Mouse (Mus musculus): Measurements from ENCODE around the gene Abca3. TPM values are rescaled to one million over a fixed set of nuclear protein-coding genes. Genes with fewer than 3 reads are reported as not detected.

Gene Abca3
- polyA plus RNA-seq, 1 experiment from 2014 or later, result 11.9 TPM

DNA sequence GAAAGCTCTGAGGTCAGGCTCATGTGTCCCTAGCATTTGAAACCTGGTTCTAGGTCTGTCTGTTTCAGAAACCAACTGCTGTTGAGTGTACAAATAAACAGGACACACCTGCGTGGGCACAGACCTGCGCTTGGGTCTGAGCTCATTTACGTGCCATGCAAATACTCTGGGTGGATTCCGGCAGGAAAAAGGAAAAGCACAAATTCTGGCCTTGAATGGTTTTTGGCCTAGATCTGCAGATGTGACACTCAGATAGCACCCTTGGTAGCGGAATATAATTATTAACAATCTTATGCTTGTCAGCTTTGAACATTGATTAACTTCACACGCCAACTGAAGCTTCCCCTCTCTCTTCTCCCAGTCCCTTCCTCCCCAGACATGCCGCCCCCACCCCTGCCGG, 3.5 kb downstream of the Abca3 start:
- Histone ChIP-seq H3K4me3 (replicated peaks) (no peak overlapping the region), H3K27me3 (replicated peaks) (0 out of 2 replicates have a peak, but pooled peaks cover 7% of the 10 kb centered on the region), H3K4me2 (no peak overlapping the region), H3K36me3 (no peaks in the 10 kb centered on the region), H3K4me1 (peaks cover 15% of the 10 kb centered on the region; the same call in 1 of the 2 replicates), H3K9ac (no peak overlapping the region), H3K27ac (no peak overlapping the region), H3K9me3 (no peaks in the 10 kb centered on the region)
- 83% methylated on average over 8 of the region's 8 CpGs for WGBS
- ATAC-seq (ENCODE audit: insufficient read depth, low FRiP score, low read depth), result no peak

DNA sequence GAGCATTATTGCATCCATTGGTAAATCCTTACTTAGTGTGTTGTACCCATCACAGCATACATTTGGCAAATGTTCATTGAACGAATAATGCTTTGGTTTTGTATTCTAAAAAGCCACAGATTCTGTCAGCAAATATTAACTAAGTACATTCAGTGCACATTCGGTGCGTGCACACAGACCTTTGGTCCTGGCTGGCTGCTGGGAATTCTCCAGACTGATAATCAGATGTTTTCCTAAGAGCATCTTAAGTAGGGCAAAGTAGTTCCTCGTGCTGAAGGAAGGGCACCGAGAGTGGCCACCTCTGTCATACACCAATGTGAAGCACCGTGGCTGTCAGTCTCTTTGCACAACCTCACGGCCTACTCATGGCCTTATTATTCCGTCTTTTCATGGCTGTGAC, 7.3 kb downstream of the Abca3 start:
- Histone ChIP-seq H3K27ac (no peak overlapping the region), H3K27me3 (replicated peaks) (no peaks in the 10 kb centered on the region), H3K9ac (no peak overlapping the region), H3K4me3 (replicated peaks) (no peak overlapping the region), H3K4me2 (no peak overlapping the region), H3K36me3 (no peaks in the 10 kb centered on the region), H3K9me3 (no peaks in the 10 kb centered on the region), H3K4me1 (peaks cover 15% of the 10 kb centered on the region; the same call in 1 of the 2 replicates)
- ATAC-seq (ENCODE audit: insufficient read depth, low FRiP score, low read depth), result no peak
- WGBS, result 79% methylated on average over 8 of the region's 8 CpGs

DNA sequence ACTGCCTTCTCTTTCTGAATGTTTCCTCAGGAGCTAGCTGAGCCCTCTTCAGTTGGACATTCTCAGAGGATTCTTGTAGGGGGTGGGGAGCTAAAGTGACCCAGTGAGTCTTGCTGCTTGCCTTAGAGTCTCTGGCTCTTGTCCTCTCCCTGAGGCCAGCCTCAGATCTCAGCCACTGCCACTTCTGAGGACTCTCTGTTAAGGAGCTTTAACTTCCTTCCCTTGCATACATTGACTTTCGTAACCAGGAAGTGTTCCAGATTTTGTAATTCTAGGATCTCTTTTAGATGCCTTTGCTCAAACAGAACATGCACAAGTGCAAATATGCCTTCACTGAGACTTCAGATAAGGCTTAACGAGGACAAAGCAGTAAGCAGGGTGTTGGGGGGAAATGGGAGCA, 8.2 kb downstream of the Abca3 start:
- ATAC-seq (ENCODE audit: insufficient read depth, low FRiP score, low read depth), result peak; percentile 53
- WGBS, result 41% methylated on average over 2 of the region's 2 CpGs
- no peak overlapping the region for H3K4me2 ChIP-seq
- no peaks in the 10 kb centered on the region for H3K27me3 ChIP-seq (replicated peaks)
- H3K9ac ChIP-seq, result no peak overlapping the region
- H3K36me3 ChIP-seq, result no peaks in the 10 kb centered on the region
- H3K9me3 ChIP-seq, result no peaks in the 10 kb centered on the region
- no peak overlapping the region for H3K4me3 ChIP-seq (replicated peaks)
- peak overlapping the region; percentile 28; the same call in 1 of the 2 replicates for H3K27ac ChIP-seq
- peaks cover 15% of the 10 kb centered on the region; the same call in 1 of the 2 replicates for H3K4me1 ChIP-seq

DNA sequence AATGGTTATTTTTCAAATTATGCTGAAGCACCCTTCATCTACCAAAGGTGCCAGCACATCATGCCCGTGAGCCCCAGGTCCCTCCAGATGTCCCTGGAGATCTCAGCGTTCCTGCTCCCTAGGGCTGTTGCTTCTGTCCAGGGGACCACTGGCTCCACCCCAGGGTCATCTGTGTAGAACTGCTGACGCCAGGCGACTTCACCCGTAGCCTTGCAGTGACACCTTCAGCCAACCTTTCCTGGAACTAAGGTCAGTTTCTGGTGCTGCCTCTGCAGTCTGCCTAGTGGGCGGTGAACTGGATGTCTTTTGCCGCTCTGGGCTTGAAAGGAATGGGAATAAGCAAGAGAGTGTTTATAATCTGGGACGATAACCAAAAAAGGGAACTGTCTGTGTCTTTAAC, 9.1 kb downstream of the Abca3 start:
- H3K9me3 ChIP-seq, result no peaks in the 10 kb centered on the region
- no peak overlapping the region for H3K4me3 ChIP-seq (replicated peaks)
- no peaks in the 10 kb centered on the region for H3K36me3 ChIP-seq
- H3K27me3 ChIP-seq (replicated peaks), result no peaks in the 10 kb centered on the region
- 69% methylated on average over 8 of the region's 8 CpGs for WGBS
- ATAC-seq (ENCODE audit: insufficient read depth, low FRiP score, low read depth), result no peak
- H3K4me1 ChIP-seq, result peaks cover 15% of the 10 kb centered on the region; the same call in 1 of the 2 replicates
- no peak overlapping the region for H3K9ac ChIP-seq
- H3K27ac ChIP-seq, result no peak overlapping the region
- no peak overlapping the region for H3K4me2 ChIP-seq

DNA sequence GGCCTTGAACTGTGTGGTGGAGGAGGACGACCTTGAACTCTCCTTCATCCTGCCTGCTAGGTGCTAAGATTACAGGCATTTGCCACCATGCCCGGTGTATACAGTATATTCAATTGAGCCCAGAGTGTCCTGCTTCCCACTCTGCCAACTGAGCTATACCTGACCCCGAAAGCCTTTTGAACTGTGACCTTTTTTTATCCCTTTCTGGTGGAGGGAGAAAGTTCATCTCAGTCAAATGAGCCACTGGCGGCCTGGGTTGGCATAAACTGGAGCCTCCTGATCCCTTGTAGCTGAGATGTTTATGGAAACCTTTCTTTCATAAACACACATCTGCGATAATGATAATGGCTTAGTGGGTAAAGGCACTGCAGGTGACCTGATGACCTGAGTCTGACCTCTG, 9.5 kb downstream of the Abca3 start:
- WGBS, result 61% methylated on average over 5 of the region's 5 CpGs
- H3K4me3 ChIP-seq (replicated peaks), result no peak overlapping the region
- no peak for ATAC-seq (ENCODE audit: insufficient read depth, low FRiP score, low read depth)

DNA sequence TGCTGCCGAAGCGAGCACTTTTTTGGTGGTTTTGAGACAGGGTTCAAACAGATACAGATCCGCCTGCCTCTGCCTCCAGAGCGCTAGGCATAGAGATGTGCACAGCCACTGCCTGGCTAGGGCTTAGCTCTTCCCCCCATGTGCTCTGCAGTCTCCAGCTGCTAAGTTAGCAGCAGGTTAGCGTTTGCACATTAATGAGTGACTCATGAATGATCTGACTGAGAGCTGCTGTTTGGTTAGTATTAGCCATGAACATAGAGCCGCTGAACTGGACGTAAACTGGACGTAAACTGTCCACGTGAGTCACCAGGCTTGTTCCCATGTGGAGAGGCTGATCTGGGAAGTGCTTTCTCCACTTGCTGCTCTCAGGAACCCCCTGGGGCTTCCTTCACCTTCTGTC, 10.8 kb downstream of the Abca3 start:
- Histone ChIP-seq H3K27ac (no peak overlapping the region), H3K4me1 (peaks cover 15% of the 10 kb centered on the region; the same call in 1 of the 2 replicates), H3K4me2 (no peak overlapping the region), H3K27me3 (replicated peaks) (no peaks in the 10 kb centered on the region), H3K36me3 (no peaks in the 10 kb centered on the region), H3K9me3 (no peaks in the 10 kb centered on the region), H3K9ac (no peak overlapping the region), H3K4me3 (replicated peaks) (no peak overlapping the region)
- ATAC-seq (ENCODE audit: insufficient read depth, low FRiP score, low read depth), result peak; percentile 65
- 63% methylated on average over 9 of the region's 9 CpGs for WGBS

More for the DNA sequence above, 9.5 kb downstream of the Abca3 start:
- Histone ChIP-seq H3K27ac (no peak overlapping the region), H3K27me3 (replicated peaks) (no peaks in the 10 kb centered on the region), H3K9me3 (no peaks in the 10 kb centered on the region), H3K9ac (no peak overlapping the region), H3K4me2 (no peak overlapping the region), H3K4me1 (peaks cover 15% of the 10 kb centered on the region; the same call in 1 of the 2 replicates), H3K36me3 (no peaks in the 10 kb centered on the region)

DNA sequence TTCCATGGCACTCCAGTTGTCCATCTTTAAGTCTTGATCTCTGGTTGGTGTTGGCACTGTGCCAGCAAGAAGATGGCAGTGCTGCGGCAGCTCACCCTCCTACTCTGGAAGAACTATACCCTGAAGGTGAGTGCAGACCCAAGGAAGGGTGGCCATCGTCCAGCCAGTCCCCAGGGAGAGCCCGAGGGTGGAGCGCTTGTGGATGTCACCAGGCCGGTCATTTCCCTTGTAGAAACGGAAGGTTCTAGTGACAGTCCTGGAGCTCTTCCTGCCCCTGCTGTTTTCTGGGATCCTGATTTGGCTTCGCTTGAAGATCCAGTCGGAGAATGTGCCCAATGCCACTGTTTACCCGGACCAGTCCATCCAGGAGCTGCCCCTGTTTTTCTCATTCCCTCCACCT, 12.7 kb downstream of the Abca3 start:
- 88% methylated on average over 9 of the region's 9 CpGs for WGBS
- peaks cover 15% of the 10 kb centered on the region; the same call in 1 of the 2 replicates for H3K4me1 ChIP-seq
- H3K36me3 ChIP-seq, result no peaks in the 10 kb centered on the region
- H3K27me3 ChIP-seq (replicated peaks), result no peaks in the 10 kb centered on the region
- H3K4me2 ChIP-seq, result no peak overlapping the region
- no peak overlapping the region for H3K9ac ChIP-seq
- H3K4me3 ChIP-seq (replicated peaks), result no peak overlapping the region
- H3K9me3 ChIP-seq, result no peaks in the 10 kb centered on the region
- no peak overlapping the region for H3K27ac ChIP-seq
- ATAC-seq (ENCODE audit: insufficient read depth, low FRiP score, low read depth), result no peak

DNA sequence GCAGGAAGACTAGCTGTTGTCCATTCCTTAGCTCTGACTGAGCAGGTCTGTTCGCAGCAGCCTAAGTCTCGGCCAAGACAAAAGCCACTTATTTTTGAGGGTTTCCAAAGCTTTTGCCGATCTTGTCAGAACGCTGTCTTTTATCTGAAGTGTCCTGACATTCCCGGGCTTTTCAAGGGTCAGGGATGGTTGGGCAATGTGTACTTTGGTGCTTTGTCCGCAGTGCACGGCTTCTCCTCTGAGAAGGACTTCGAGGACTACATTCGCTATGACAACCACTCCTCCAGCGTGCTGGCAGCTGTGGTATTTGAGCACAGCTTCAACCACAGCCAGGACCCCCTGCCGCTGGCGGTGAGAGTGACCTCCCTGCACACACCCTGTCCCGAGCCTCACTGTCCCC, 14.1 kb downstream of the Abca3 start:
- WGBS, result 67% methylated on average over 13 of the region's 13 CpGs
- Histone ChIP-seq H3K27me3 (replicated peaks) (no peaks in the 10 kb centered on the region), H3K4me1 (0 out of 2 replicates have a peak, but pooled peaks cover 6% of the 10 kb centered on the region), H3K9me3 (no peaks in the 10 kb centered on the region), H3K27ac (no peak overlapping the region), H3K9ac (no peak overlapping the region), H3K4me2 (no peak overlapping the region), H3K36me3 (no peaks in the 10 kb centered on the region), H3K4me3 (replicated peaks) (no peak overlapping the region)
- ATAC-seq (ENCODE audit: insufficient read depth, low FRiP score, low read depth), result no peak

DNA sequence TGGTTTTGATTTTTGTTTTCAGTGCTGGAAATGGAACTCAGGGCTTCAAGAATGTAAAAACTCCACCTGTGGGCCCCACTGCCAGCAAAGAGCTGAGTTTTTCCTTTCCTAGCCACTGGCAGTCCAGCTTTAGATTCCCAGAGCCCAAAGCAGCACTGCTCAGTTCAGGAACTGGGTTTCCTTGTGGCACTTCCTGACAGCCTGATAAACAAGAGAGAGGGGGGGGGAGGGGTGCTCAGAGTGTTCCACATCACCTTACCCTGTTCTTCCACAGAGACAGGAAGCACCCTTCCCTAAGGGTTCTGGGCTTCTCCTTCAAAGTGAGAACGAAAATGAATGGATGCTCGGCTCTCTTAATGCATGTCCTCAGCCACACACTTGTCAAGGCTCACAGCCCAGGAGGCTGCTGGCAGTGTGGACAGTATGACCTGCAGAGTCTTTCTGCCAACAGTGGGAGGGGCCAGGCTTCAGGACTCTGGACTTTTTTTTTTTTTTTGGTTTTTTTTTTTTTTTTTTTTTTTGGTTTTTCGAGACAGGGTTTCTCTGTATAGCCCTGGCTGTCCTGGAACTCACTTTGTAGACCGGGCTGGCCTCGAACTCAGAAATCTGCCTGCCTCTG, 23.5 kb downstream of the Abca3 start:
- peaks cover 7% of the 10 kb centered on the region; the same call in 1 of the 2 replicates for H3K36me3 ChIP-seq
- no peaks in the 10 kb centered on the region for H3K27me3 ChIP-seq (replicated peaks)
- WGBS, result 73% methylated on average over 4 of the region's 5 CpGs
- no peaks in the 10 kb centered on the region for H3K9me3 ChIP-seq
- ATAC-seq (ENCODE audit: insufficient read depth, low FRiP score, low read depth), result no peak
- H3K4me2 ChIP-seq, result no peak overlapping the region
- H3K4me3 ChIP-seq (replicated peaks), result no peak overlapping the region
- H3K4me1 ChIP-seq, result no peaks in the 10 kb centered on the region
- no peak overlapping the region for H3K9ac ChIP-seq
- H3K27ac ChIP-seq, result no peak overlapping the region

DNA sequence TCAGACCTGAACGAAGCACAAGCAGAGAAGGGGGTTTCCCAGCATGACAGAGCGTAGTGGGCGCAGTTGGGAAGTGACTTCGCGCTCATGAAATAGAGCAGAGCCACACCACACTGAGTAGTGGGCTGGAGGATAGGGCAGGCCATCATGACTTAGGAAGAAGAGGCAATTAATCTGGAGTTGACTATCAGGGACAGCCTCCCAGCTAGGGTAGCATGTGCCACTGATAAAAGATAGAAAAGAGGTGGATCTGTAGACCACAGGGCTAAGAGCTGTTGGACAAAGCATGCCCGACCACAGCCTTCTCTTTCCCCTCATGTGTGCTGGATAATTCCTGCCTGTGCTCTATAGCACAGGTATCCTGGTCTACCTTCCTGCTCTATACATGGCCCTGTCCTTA, 24.1 kb downstream of the Abca3 start:
- ATAC-seq (ENCODE audit: insufficient read depth, low FRiP score, low read depth), result no peak
- no peak overlapping the region for H3K9ac ChIP-seq
- H3K36me3 ChIP-seq, result peaks cover 7% of the 10 kb centered on the region; the same call in 1 of the 2 replicates
- no peak overlapping the region for H3K4me2 ChIP-seq
- H3K27me3 ChIP-seq (replicated peaks), result no peaks in the 10 kb centered on the region
- H3K9me3 ChIP-seq, result no peaks in the 10 kb centered on the region
- no peak overlapping the region for H3K4me3 ChIP-seq (replicated peaks)
- H3K27ac ChIP-seq, result no peak overlapping the region
- H3K4me1 ChIP-seq, result no peaks in the 10 kb centered on the region
- 86% methylated on average over 6 of the region's 6 CpGs for WGBS

DNA sequence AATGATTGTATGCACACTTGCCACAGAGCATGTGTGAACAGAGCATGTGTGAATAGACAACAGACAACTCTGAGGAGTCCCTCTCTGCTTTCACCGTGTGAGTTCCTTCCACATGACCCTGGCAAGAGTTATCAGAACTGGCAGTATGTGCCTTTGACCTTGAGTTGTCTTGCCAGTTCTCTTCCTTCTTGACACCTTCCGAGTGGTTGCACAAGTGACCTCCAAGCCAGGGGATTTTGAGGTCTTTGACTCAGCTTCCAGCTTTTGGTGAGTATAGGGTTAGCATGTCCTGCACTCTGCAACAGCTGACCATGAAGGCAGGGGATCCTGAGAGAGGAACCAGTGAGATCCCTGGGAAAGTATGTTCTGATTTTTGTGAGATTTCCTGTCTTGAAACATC, 26.7 kb downstream of the Abca3 start:
- Histone ChIP-seq H3K9me3 (no peaks in the 10 kb centered on the region), H3K27ac (no peak overlapping the region), H3K4me1 (no peaks in the 10 kb centered on the region), H3K36me3 (peaks cover 12% of the 10 kb centered on the region; the same call in 1 of the 2 replicates), H3K9ac (no peak overlapping the region), H3K27me3 (replicated peaks) (no peaks in the 10 kb centered on the region), H3K4me2 (no peak overlapping the region), H3K4me3 (replicated peaks) (no peak overlapping the region)
- ATAC-seq (ENCODE audit: insufficient read depth, low FRiP score, low read depth), result no peak
- 76% methylated on average over 2 of the region's 2 CpGs for WGBS

DNA sequence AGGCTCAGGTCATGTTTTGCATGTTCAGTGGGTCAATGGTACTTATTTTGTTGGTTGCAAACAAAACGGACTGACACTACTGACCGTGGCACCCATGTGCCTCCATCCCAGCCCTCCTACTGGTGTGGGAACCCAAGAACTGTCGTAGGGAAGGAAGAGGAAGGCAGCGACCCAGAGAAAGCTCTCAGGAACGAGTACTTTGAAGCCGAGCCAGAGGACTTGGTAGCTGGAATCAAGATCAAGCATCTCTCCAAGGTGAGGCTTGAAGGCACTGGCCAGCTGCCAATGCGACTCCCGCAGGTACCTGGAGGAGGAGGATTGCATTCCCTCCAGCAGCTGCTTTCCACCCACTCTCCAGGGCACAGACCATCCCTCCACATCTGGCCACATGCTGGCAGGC, 32.0 kb downstream of the Abca3 start:
- H3K27ac ChIP-seq, result no peak overlapping the region
- H3K9ac ChIP-seq, result no peak overlapping the region
- ATAC-seq (ENCODE audit: insufficient read depth, low FRiP score, low read depth), result no peak

More for the DNA sequence above, 32.0 kb downstream of the Abca3 start:
- Histone ChIP-seq H3K36me3 (0 out of 2 replicates have a peak, but pooled peaks cover 14% of the 10 kb centered on the region), H3K4me1 (no peaks in the 10 kb centered on the region), H3K27me3 (replicated peaks) (no peaks in the 10 kb centered on the region), H3K9me3 (no peaks in the 10 kb centered on the region), H3K4me3 (replicated peaks) (no peak overlapping the region), H3K4me2 (no peak overlapping the region)
- WGBS, result 82% methylated on average over 8 of the region's 8 CpGs
